Mouse (Mus musculus) bone marrow macrophage, adult 2 months (primary cell): Measurements from ENCODE around the gene Mef2b.

Experiments used
- CTCF ChIP-seq: IDR thresholded peaks from 2 replicates; pipeline ENCODE4 v1.5.1; 2012; ENCODE audit warnings: low read depth, mild to moderate bottlenecking, low read length, moderate library complexity
- POLR2A ChIP-seq: IDR thresholded peaks from 2 replicates; pipeline ENCODE4 v1.6.1; 2012; ENCODE audit warnings: mild to moderate bottlenecking, low read depth, low read length, borderline replicate concordance

GRCm38 (mm10) chr8:70181903-70182252 is 42.4 kb downstream of the Mef2b start:
- no peak for TF ChIP-seq CTCF
- TF ChIP-seq POLR2A: no peak
